Mouse (Mus musculus): Measurements from ENCODE around the gene Igsf3.

The Igsf3 gene

DNA sequence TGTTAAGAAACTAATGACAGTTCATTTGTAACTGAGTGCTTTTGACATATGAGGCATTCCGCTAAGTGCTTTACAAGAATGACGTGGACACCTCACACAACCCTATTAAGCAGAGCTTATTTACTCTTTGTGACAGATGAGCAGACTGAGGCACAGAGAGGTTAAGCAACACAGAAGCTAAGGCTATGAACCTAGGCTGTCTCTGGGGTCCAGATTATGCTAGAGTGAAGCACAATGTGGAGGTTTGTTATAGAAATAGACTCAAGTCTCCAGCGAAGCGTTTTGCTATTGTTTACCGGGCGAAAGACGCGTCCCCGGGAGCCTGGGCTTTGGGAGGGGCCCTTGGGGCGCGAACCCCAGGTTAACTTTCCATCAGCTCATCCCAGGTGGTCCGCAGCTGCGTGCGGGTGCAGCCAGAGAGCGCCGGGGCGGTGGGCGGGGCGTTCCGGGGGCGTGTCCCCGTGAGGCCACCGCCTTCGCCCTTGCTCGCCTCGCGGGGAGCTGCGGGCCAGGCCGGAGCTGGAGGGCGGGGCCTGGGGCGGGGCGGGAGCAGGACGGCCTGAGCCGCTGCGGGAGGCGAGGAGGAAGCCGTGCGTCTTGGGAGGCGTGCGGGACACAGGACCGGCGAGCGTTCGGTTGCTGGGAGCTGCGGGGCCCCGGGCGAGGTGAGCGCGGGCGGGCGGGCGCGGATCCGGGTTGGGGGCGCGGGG lies at the start of gene Igsf3:
TSS of gene Igsf3 (plus strand) at position 546 of the 710 bp plus-strand sequence.
- peak; percentile 45 for DNase-seq

DNA sequence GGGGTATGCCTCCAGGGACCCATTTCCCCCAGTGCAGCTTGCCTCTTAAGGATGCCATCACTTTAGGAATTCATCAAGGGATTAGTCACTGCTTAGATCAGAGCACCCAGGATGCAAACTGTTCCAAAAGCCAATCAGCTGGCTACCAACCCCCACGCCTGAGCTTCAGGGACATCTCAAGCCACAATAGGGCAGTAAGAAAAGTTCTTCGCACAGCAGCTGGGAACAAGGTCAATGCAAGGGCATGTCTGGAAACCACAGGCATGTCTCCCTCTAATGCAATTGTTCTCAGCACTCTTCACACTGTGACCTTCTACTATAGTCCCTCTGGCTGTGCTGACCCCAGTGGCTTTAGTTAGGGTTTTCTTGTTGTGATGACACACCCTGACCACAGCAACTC lies 49.6 kb upstream of the Igsf3 start:
- DNase-seq, result no peak

DNA sequence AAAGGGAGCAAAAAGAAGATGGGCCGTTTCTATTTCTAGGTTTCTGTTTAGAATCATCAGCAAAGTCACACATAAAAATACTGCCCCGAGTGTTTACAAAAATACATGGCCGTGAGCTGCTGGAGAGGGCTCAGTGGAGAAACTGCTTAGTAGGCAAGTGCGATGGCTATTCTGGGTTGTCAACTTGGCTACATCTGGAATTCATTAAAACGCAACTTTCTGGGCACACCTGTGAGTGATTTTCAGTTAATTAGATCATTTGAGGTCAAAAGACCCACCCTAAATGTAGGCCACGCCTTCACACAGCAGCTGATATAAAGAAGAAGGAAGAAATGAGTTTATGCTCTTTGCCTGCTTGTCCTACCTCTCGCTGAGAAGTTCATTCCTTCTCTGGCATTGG lies 48.3 kb upstream of the Igsf3 start:
- no peak for DNase-seq

DNA sequence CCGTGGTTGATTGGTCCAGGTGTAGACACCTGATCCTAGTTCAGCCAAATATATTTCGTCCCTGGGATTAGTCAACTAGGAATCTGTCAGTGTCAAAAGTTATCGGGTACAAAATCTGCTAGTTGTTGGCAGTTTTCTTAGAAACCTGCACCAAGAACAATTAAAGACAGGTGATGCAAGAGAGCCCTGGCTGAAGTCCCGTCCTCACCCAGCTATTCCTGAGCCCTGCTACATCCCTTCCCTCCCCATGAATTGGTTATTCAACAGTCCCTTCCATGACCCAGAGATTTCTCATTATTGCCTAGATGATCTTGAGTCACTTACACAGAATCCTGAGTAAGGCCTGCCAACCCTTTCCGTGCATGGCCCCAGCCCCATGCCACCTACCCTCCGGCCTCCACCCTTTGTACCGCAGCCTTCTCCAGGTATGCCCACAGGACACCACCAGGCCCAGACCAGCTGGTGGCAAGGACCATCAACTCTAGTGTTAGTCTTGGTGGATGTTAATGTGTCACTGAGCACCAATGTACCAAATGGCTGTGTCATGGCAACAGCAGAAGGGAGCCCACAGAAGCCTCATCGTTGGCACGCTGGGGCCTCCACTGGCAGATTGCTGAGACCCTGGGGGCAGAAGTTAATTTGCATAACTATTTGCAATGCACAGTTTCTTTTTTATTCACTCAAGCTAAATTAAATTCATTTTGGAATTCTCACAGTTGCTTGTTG lies 33.5 kb upstream of the Igsf3 start:
- no peak for DNase-seq

DNA sequence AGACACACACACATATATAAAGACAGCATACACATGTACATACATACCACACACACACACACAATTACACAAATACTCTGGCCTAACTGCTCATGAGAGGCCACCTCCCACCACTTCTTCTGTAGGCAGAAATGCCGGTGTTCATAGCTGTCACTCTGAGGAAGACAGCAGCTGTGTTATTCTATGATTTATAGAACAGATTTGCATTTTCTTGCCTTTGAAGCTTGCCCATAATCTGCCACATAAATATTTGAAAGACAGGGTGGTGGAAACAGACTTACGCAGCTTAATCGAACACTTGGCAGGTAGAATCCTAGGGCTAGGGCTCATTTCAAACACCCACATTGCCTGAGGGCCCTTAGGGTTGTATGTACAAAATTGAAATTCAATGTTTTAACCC lies 32.6 kb upstream of the Igsf3 start:
- no peak for DNase-seq

DNA sequence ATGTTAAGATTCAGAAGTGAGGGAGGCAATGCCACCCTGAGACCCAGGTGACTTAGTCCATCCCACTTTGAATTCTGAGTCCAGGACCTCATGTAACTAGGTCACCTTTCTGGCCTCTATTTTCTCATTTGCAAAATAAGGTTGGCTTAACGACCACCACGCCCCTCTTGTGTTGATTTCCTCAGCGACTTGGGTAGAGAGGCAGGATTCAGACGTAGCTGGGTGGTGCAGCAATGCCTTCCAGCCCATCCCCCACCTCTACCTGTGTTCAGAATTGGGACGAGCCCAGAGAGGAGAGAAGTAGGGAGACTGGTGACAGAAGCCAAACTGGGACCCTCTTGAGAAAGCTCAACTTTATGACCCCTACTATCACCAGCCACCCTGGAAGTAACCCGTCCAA lies 31.6 kb upstream of the Igsf3 start:
- DNase-seq, result no peak

DNA sequence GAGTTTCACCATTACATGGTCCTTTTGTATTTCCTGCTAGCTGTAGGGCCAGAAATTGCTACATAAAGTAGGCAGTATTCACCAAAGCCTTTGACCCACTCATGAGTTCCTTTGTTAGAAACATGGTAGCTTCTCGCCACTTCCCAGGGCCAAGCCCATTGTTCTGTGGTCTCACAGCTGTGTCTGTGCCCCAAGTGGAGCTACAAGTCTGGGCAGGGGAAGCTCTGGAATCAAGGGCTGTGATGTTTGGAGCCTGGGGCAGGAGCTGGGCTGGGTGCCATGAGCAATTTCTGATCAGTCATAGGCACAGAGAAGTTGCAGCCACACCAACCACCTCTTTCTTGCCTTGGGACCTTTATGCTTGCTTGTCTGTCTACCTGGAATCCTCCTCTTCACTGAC lies 30.1 kb upstream of the Igsf3 start:
- DNase-seq, result no peak

DNA sequence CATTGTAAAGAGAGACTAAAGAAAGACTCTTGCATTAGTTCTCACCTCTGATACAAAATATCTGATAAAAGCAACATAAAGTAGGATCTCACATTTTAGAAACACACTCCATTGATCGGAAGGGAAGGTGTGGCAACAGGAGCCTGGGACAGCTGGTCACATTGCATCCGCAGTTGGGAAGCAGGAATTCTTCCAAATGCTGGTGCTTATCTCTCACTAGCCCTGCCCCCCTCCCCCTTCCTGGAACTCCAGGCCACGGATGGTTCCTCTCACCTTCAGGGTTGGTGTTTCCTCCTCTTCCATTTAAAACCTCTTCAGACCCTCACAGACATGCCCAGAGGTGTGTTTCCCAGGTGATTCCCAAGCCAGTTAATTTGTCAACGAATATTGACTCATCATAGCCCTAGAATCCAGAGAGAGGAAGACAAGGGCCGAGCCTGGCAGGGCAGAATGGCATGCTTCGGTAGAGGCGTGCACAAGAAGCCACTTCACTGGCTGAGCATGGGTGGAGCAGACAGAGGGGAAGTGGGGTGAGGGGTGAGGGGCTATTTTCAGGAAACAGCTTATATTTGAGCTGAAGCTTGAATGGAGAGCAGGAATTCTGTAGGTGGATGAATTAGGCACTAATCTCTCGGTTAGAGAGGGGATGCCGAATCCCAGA lies 28.3 kb upstream of the Igsf3 start:
- DNase-seq, result no peak

DNA sequence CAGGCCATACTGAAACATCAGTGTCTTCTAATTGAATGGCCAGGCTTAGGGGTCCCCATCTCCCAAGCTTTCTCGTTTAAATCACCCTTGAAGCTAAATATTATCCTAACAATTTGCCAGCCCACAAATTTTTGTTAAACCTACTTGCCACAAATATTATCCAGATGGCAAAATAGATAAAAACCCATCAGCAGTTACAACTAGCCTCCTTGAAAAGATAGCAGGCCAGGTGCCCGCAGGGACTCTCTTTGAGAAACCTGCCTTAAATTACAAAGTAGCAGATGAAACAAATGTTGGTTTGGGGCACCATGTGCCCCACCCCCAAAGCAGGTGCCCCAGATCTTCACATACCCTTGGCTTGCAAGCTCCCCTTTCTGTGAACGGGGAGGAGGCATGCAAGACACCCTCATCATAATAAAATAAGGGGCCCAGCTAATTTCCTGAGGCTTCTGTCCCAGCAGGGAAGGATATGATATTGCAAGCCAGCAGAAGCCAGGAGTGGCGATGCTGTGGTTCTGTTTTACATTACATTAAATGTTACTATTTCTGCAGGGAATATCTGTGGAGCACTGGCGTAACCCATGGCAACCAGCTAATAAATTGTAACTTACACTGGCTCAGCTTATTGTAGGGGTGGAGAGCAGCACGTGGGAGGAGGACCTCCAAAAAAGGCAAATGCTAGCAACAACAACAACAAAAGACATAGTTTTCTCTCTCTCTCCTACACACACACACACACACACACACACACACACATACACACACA lies 27.2 kb upstream of the Igsf3 start:
- DNase-seq, result no peak

DNA sequence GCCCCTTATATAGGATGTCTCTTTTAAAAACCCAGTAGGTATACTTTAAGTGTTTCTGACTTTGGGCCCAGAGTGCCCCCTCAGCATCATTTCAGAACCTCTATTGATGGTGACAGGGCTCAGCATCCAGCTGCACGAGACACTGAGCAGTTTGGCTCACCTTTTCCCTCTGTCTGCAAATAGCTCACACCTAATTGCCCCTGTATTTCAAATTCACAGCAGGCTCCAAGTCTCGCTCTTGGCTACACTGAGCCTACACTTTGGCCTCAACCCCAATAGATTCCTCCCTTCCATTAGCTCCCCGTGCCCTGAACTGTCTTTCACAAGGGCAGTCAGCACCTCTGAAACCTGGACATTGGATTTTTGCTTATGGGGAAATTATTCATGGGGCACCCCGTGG lies 26.5 kb upstream of the Igsf3 start:
- no peak for DNase-seq

DNA sequence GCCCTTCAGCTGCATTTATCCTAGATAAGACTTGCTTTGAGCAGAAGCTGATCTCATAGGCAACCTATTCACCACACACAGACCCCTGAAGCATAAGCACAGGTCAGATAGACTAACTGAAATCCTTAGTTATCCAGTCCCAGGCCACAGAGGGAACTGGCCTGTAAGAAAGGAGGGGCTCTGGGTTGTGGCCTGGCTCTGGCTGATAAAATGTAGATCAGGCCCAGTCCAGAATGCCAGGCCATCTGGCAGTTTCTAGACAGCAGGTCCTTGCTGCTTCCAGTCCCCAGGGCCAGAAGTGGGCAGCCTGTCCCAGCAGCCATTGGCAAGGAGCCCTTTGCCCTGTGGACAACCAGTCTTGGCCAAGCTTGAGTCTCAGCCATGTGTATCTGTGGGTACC lies 22.4 kb upstream of the Igsf3 start:
- DNase-seq, result peak; percentile 89

DNA sequence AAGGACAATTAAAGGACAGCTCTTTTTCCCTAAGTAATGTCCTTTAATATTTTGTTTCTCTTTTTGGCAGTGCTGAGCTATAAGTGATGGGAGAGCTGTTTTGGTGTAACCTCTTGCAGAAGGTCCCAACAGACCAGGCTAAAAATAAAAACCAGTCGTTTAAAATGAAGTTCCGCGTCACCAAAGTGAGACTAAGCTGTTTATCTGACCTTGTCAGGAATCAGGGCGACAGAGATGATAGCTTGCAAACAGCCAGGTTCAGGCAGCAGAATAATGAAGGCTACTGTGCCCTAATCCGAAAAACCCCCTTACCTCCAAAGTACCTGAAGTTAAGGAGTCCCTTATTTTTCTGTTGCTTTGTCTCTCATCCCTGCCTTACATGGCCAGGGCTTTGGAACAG lies 21.2 kb upstream of the Igsf3 start:
- no peak for DNase-seq

DNA sequence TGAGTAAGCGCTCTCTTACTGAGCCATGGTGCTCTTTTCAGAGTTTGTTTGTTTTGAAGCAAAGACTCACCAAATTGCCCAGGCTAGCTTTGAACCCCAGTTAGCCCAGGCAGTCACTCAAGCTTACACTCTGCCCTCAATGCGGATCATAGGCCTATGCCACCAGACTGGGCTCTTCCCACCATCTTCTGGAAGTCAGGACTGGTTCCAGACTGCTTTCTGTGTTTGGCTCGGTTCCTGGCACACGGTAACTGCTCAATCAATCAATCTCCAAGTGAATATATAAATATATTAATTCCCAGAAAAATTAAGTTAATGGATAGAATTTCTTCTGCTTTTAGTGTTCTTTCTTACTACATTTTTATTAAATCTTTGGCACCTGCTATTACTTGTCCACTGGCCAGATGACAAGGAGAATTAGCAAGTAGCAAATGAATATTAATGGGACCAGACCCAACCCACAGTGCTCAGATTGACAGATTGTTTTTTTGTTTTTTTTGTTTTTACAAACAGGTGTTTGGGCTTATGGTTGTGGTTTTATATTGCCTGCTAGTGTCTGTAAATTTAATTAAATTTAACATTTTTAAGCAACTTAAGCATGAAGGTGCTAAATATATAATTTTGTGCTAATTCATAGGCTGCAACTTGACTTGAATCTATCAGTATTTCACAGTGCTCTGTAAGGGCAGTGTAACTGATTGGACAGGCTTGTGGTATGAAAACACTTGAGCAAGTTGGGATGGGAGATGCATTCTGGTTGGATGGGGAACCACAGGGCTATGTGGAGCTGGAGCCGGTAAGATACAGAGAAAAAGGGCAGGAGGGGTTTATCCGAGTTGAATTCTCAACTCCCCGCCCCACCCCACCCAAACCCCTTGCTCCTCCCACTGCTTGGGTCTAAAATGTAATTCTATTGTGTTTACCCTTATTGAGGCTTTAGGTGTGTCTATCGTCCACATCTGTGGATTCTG lies 20.0 kb upstream of the Igsf3 start:
- no peak for DNase-seq

DNA sequence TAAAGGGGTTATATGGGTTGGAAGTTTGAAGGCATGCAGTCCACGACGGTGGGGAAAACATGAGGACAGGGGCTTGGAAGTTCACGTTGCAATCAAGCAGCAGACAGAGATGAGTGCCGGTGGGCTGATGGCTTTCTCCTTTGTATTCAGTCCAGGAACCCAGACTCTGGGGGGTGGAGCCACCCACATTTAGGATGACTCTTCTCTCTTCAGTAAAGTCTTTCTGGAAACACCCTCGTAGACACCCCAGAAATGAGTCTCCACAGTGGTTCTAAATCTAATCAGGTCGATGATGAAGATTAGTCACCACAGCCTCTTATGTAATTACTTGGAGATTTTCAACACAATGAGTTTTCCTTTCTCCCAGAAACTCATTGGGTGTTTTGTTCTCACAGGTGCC lies 16.1 kb upstream of the Igsf3 start:
- no peak for DNase-seq

DNA sequence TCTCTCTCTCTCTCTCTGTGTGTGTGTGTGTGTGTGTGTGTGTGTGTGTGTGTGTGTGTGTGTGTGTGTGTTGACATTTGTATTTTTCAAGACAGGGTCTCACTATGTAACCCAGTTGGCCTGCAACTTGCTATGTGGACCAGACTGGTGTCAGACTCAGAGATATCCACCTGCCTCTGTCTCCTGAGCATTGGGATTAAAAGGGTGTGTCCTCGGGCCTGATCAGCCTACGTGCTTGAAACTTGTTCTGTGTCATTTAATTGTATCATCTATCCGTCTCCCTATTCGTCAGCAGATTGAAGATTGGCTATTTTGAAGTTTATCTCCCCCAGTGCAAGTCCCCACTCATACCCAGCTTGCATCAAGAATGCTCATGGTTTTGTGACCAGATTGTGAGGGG lies 14.5 kb upstream of the Igsf3 start:
- no peak for DNase-seq

DNA sequence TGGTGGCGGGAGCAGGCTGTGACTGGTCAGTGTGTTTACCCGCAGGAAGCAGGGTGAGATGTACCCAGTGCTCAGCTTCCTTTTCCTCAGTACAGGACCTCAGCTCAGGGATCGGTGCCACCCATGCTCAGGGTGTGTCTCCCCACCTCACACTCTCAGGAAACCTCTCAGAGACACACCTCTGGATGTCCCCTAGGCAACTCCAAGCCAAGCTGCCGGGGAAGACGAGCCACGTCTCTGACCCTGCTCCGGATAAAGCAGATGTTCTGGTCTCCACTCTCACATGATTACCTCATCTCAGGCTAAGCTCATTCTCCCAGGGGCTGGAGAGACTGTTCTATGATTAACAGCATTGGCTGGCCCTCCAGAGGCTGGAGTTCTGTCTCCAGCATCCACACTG lies 13.3 kb upstream of the Igsf3 start:
- DNase-seq, result no peak

DNA sequence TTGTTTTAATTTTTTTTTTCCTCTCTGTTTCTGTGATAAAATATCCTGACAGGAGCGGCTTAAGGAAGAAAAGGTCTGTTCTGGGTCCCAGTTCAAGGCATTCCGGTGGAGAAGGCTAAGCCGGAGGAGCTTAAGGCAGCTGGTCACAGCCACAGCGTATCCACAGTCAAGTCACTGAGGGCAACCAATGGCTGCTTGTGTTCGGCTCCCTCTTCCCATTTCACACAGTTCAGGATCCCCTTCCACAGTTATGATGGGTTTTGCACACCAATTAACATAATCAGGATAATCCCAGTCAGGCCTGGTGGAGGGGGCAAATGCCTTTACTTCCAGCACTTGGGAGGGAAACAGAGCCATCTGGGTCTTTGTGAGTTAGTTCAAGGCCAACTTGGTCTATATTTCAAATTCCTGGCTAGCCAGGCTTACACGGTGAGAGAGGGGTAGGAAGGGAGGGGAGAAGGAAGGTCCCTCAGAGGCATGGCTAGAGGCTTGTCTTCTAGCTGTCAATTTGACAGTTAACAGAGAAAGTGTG lies 11.7 kb upstream of the Igsf3 start:
- DNase-seq, result no peak

DNA sequence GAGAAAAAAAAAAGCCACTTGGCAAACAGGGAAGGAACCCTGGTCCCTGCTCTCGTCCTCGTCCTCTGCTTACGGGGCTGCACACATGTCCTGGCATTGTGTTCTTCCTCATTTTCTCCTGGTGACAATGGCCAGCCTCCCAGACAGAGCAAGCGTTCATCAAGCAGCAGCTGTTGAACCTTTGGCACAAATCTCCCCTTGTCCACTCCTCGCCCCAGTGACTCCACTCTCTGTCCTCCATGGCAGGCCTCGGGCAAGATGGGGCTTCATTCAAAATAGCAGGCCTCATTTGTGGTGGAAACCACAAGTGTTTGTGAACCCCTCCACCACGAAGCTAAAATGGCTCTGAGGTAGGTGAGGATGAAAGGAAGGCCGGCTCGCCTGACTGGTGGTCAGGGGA lies 11.0 kb upstream of the Igsf3 start:
- no peak for DNase-seq

DNA sequence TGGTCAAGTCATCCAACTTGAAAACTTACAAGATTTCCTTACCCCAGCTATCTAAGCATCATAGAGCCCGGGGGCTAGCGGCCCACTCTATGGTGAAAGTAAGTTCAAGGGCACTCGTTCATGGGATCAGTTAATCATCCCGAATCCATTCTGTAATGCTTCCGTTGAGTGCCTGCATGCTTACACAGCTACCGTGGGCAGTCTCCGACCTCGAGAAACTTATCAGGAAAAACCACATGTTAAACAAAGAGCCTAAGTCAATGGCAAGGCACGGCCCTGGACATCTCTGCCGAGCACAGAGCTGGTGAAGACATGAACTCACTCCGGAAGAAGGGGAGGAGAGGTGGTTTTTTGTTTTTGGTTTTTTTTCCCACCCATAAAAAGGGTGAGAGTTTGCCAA lies 9.5 kb upstream of the Igsf3 start:
- no peak for DNase-seq

DNA sequence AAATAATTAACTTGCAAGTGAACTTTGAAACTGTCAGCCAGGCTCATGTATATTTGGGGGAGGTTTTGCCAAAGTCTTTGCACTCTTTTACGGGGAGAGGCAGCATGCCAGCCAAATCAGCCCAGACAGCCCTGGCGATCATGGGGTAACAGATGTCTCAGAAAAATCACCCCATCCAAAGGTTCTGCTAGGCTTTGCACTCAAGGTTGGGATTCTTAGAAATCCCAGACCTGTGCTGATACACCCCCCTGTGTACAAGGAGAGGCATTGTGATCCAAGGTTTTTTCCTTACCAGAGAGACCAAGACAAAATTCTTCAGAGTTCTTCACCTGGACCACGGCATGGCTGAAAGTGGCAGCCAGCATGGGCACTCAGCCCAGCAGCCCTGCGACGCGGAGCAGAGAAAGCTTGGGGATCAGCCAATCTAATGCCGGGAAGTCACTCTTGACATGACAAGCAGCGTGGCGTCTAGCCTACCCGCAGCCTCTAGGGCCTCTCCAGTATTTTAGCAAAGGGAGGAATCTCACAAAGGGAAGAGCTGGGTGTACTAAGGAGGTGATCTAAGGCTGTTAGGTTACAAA lies 7.5 kb upstream of the Igsf3 start:
- DNase-seq, result peak; percentile 44

DNA sequence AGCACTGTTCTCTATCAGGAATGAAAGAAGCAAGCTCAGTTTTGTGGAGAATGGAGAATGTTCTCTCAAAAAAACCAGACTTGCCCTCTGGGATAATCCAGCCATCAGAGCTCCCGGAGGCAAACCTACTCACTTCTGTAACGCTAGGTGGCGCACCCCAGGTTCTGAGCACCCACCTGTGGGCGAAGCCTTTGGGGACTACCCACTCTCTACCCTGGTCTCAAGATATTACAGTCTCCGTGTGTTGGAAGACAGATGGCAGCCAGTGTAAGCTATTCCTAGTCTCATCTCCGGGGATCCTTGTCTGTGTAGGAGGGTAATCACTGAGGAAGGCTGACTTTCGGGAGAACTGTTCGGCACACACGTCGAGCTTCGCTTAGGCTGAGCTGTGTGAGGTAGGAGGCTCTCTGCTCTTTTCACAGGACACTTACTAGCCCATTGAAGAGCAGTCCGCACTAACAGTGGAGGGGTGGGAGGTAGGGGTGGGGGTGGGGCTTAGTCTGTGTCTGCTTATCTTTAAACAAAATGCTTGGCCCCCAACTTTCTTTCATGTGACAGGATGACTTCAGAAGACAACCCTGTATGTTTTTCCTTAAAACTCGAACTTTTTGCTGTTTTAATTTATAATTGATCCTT lies 4.4 kb upstream of the Igsf3 start:
- peak; percentile 25 for DNase-seq
